Mouse (Mus musculus) c-Kit-positive CD71-negative TER-119-negative erythroid progenitor cells, embryonic 14.5 days (primary cell): ENCODE results near the gene E130308A19Rik.
"Not testable (repeated sequence)": the region's sequence is repeated elsewhere in the genome, so short reads cannot be mapped to it uniquely, and the experiment has no call there.

Source experiments
- DNase-seq: peaks from one replicate; pipeline ENCODE4 v3.0.0-alpha.2; 2013; ENCODE audit warnings: low read depth

The E130308A19Rik gene

GRCm38 (mm10) chr4:59785412-59785811 lies 159.4 kb downstream of the E130308A19Rik start:
- no peak for DNase-seq

GRCm38 (mm10) chr4:59786661-59787060 lies 160.7 kb downstream of the E130308A19Rik start:
- DNase-seq: no peak

- DNase-seq: no peak
Observed at GRCm38 (mm10) chr4:59787126-59787525, 161.1 kb downstream of the E130308A19Rik start.

- DNase-seq: no peak
Observed at GRCm38 (mm10) chr4:59789015-59789414, 163.0 kb downstream of the E130308A19Rik start.

- DNase-seq: not testable (repeated sequence)
Observed at GRCm38 (mm10) chr4:59793626-59794025, 167.6 kb downstream of the E130308A19Rik start.

GRCm38 (mm10) chr4:59794116-59794515 lies 168.1 kb downstream of the E130308A19Rik start:
- no peak for DNase-seq

GRCm38 (mm10) chr4:59795788-59796455 lies 169.9 kb downstream of the E130308A19Rik start:
- no peak for DNase-seq

GRCm38 (mm10) chr4:59800181-59800580 lies 174.2 kb downstream of the E130308A19Rik start:
- DNase-seq: no peak

- DNase-seq: no peak
Observed at GRCm38 (mm10) chr4:59801489-59801888, 175.5 kb downstream of the E130308A19Rik start, which contains the start of gene Inip. TSS of gene Inip (minus strand) at chr4:59801589.

GRCm38 (mm10) chr4:59802107-59802506 lies 176.1 kb downstream of the E130308A19Rik start:
- no peak for DNase-seq

- DNase-seq: no peak
Observed at GRCm38 (mm10) chr4:59802792-59803191, 176.8 kb downstream of the E130308A19Rik start.

GRCm38 (mm10) chr4:59803358-59803757 lies 177.3 kb downstream of the E130308A19Rik start:
- DNase-seq: no peak

GRCm38 (mm10) chr4:59804754-59805153 lies 178.7 kb downstream of the E130308A19Rik start:
- DNase-seq: no peak

- DNase-seq: peak; percentile 82
Observed at GRCm38 (mm10) chr4:59805181-59805967, 179.4 kb downstream of the E130308A19Rik start, which contains the start of gene Snx30. TSS of gene Snx30 (plus strand) at chr4:59805840.

- no peak for DNase-seq
Observed at GRCm38 (mm10) chr4:59805968-59806878, 180.2 kb downstream of the E130308A19Rik start.

- no peak for DNase-seq
Observed at GRCm38 (mm10) chr4:59806879-59807195, 180.8 kb downstream of the E130308A19Rik start.

GRCm38 (mm10) chr4:59807521-59807920 lies 181.5 kb downstream of the E130308A19Rik start:
- no peak for DNase-seq

- DNase-seq: no peak
Observed at GRCm38 (mm10) chr4:59808396-59808795, 182.4 kb downstream of the E130308A19Rik start.
